Mouse (Mus musculus) kidney, postnatal 0 days (tissue): ENCODE measurements around the gene Zfp820. TPM values are rescaled to one million over a fixed set of nuclear protein-coding genes. Genes with fewer than 3 reads are reported as not detected.
A peak's percentile ranks its signal among the peaks of the same experiment; 100 is the strongest.
"Not testable (repeated sequence)": the region's sequence is repeated elsewhere in the genome, so short reads cannot be mapped to it uniquely, and the experiment has no call there.

Experiments used
- ATAC-seq: fragments of 200-750 bp; cut with Nextera tagmentation; replicated peaks from 2 replicates; pipeline ENCODE4 v1.8.0; 2017; ENCODE audit warnings: low read depth, moderate number of reproducible peaks, moderate TSS enrichment, moderate library complexity; ENCODE audit not compliant: low FRiP score
- DNase-seq: peaks from one replicate; pipeline ENCODE4 v3.0.0-alpha.2; 2016; ENCODE audit warnings: low spot score
- H3K27ac ChIP-seq: fragments of 300-500 bp; sonication (generic); 2 replicates; pipeline ENCODE4 v1.5.1; 2014; ENCODE audit warnings: mild to moderate bottlenecking
- H3K27me3 ChIP-seq: fragments of 300-500 bp; sonication (generic); 2 replicates; pipeline ENCODE4 v1.6.1; 2014; ENCODE audit warnings: low read length, mixed read lengths; ENCODE audit not compliant: insufficient read depth
- H3K36me3 ChIP-seq: fragments of 300-500 bp; sonication (generic); 2 replicates; pipeline ENCODE4 v1.6.1; 2014; ENCODE audit warnings: low read length, mixed read lengths; ENCODE audit not compliant: insufficient read depth
- H3K4me1 ChIP-seq: fragments of 300-500 bp; sonication (generic); replicated peaks from 2 replicates; pipeline ENCODE4 v1.6.1; 2014; ENCODE audit warnings: antibody characterized with exemption, low read length, mixed read lengths; ENCODE audit not compliant: insufficient read depth
- H3K4me2 ChIP-seq: fragments of 300-500 bp; sonication (generic); 2 replicates; pipeline ENCODE4 v1.6.1; 2014; ENCODE audit warnings: mild to moderate bottlenecking, low read length, moderate library complexity, mixed read lengths
- H3K4me3 ChIP-seq: fragments of 300-500 bp; sonication (generic); replicated peaks from 2 replicates; pipeline ENCODE4 v1.5.1; 2014; ENCODE audit warnings: low read depth, low read length
- H3K9ac ChIP-seq: fragments of 300-500 bp; sonication (generic); 2 replicates; pipeline ENCODE4 v1.6.1; 2014; ENCODE audit warnings: low read depth, low read length
- H3K9me3 ChIP-seq: fragments of 300-500 bp; sonication (generic); replicated peaks from 2 replicates; pipeline ENCODE4 v1.6.1; 2016; ENCODE audit warnings: low read length, inconsistent platforms, mixed read lengths
- CTCF ChIP-seq: IDR thresholded peaks from 2 replicates; pipeline ENCODE4 v1.5.1; 2016; ENCODE audit warnings: antibody characterized with exemption, low read depth, mild to moderate bottlenecking, moderate library complexity
- WGBS: fragments of 180-500 bp; shearing (Covaris S2); extraction: QIAGEN DNeasy Blood & Tissue Kit; methylation state at CpG from one replicate; pipeline ENCODE4 v1.1.7; 2014; 5-methylcytosine and 5-hydroxymethylcytosine counted together
- polyA plus RNA-seq: library from polyadenylated mRNA; unstranded; fragments of >200 nt; fragmentation: Nextera tagmentation; extraction: Ambion mirVana; gene quantifications from 2 replicates; pipeline ENCODE4 v1.2.1, GENCODE M21; 2015

Zfp820 gene
- polyA plus RNA-seq, result 5.3 and 5.8 TPM in 2 replicates

GRCm38 (mm10) chr17:21845545-21846321 lies at the start of gene Zfp820:
Gene Zfp820 (minus strand): TSS chr17:21845772.
- Histone ChIP-seq H3K27me3 (no peaks in the 10 kb centered on the region), H3K4me1 (no peaks in the 10 kb centered on the region; the same call in 1 of the 2 replicates), H3K4me3 (peak within 1 kb of the TSS; percentile 68), H3K9me3 (no peaks in the 10 kb centered on the region), H3K27ac (peak within 1 kb of the TSS; percentile 65), H3K9ac (peak within 1 kb of the TSS; percentile 80), H3K4me2 (peak within 1 kb of the TSS; percentile 68), H3K36me3 (no peaks in the 10 kb centered on the region)
- DNase-seq, result peak; percentile 94
- no peak for TF ChIP-seq CTCF
- peak; percentile 98 for ATAC-seq
- 2% methylated on average over 22 of the region's 22 CpGs for WGBS

GRCm38 (mm10) chr17:21871256-21871655 lies 25.7 kb upstream of the Zfp820 start:
- no peak overlapping the region for H3K9ac ChIP-seq
- DNase-seq, result no peak
- H3K27me3 ChIP-seq, result no peaks in the 10 kb centered on the region
- ATAC-seq, result no peak
- H3K4me3 ChIP-seq, result no peak overlapping the region
- TF ChIP-seq CTCF, result no peak
- no peak overlapping the region for H3K4me2 ChIP-seq
- H3K9me3 ChIP-seq, result no peaks in the 10 kb centered on the region
- H3K4me1 ChIP-seq, result no peaks in the 10 kb centered on the region
- H3K27ac ChIP-seq, result no peak overlapping the region
- no peaks in the 10 kb centered on the region for H3K36me3 ChIP-seq
- WGBS, result 82% methylated on average over 1 of the region's 1 CpGs

DNA sequence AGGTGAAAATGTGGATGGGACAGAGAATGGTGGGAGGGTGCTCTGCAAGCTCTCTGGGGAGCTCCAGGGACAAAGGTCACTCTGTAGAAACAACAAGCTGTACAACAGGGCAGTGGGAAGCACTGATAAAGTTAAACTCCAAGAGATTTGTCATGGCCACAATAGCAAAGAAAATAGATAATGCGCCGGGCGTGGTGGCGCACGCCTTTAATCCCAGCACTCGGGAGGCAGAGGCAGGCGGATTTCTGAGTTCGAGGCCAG lies 680 bp upstream of the Zfp820 start:
- peak; percentile 17 for ATAC-seq
- 92% methylated on average over 8 of the region's 8 CpGs for WGBS
- not testable (repeated sequence) for H3K27ac ChIP-seq, H3K4me2 ChIP-seq, H3K9ac ChIP-seq, H3K9me3 ChIP-seq, H3K4me3 ChIP-seq, DNase-seq, H3K4me1 ChIP-seq, H3K27me3 ChIP-seq, H3K36me3 ChIP-seq

DNA sequence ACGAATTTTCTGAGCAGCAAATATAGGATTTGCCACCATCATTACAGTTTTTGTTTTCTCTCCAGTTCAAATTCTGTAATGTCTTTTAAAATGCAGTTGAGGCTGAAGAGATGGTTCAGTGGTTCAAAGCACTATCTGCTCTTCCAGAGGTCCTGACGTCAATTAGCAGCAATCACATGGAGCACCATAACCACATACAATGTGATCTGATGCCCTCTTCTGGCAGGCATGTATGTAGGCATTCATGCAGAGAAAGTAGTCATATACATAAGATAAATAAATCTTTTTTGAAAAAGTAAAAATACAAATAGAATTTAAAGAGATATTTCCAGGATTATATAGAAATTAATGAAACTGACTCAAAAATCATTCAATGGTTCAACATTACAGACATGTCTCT lies 7.1 kb downstream of the Zfp820 start:
- Histone ChIP-seq H3K4me2 (no peak overlapping the region), H3K27ac (no peak overlapping the region), H3K9me3 (no peaks in the 10 kb centered on the region), H3K9ac (no peak overlapping the region), H3K4me3 (no peak overlapping the region), H3K36me3 (no peaks in the 10 kb centered on the region), H3K27me3 (no peaks in the 10 kb centered on the region), H3K4me1 (no peaks in the 10 kb centered on the region)
- ATAC-seq, result no peak
- peak; percentile 35; the same call in 1 of the 2 replicates for TF ChIP-seq CTCF
- no peak for DNase-seq
- WGBS, result 54% methylated on average over 2 of the region's 2 CpGs

- peak; percentile 15 for DNase-seq
- H3K4me1 ChIP-seq, H3K27ac ChIP-seq, ATAC-seq, H3K27me3 ChIP-seq, H3K9me3 ChIP-seq, H3K9ac ChIP-seq, H3K4me3 ChIP-seq, H3K4me2 ChIP-seq, H3K36me3 ChIP-seq: not testable (repeated sequence)
- 42% methylated on average over 18 of the region's 19 CpGs for WGBS
Measured at GRCm38 (mm10) chr17:21801373-21801772, 44.2 kb downstream of the Zfp820 start.

GRCm38 (mm10) chr17:21792256-21792655 lies 53.3 kb downstream of the Zfp820 start:
- Histone ChIP-seq H3K4me1 (no peaks in the 10 kb centered on the region), H3K9ac (no peak overlapping the region), H3K9me3 (no peaks in the 10 kb centered on the region), H3K27me3 (no peaks in the 10 kb centered on the region), H3K27ac (no peak overlapping the region), H3K4me2 (no peak overlapping the region), H3K4me3 (no peak overlapping the region), H3K36me3 (no peaks in the 10 kb centered on the region)
- no peak for ATAC-seq
- TF ChIP-seq CTCF, result no peak
- no peak for DNase-seq
- 80% methylated on average over 4 of the region's 4 CpGs for WGBS

- Histone ChIP-seq H3K4me2 (no peak overlapping the region), H3K27me3 (no peaks in the 10 kb centered on the region), H3K36me3 (no peaks in the 10 kb centered on the region), H3K4me1 (no peaks in the 10 kb centered on the region), H3K9ac (no peak overlapping the region), H3K9me3 (no peaks in the 10 kb centered on the region), H3K27ac (no peak overlapping the region), H3K4me3 (no peak overlapping the region)
- 90% methylated on average over 2 of the region's 2 CpGs for WGBS
- TF ChIP-seq CTCF, result no peak
- DNase-seq (no peak), ATAC-seq (no peak)
Measured at GRCm38 (mm10) chr17:21770336-21770735, 75.2 kb downstream of the Zfp820 start.

Other genes with a start within 250 kb of the Zfp820 start
- 2.7 and 3.4 TPM in 2 replicates for gene Zfp983, start 195.1 kb downstream of the Zfp820 start, polyA plus RNA-seq
- 4.6 and 7.9 TPM in 2 replicates for gene Gm10226, start 153.9 kb downstream of the Zfp820 start, polyA plus RNA-seq
- gene Zfp760, start 138.0 kb downstream of the Zfp820 start, polyA plus RNA-seq, result 10.3 and 11.0 TPM in 2 replicates
- 5.5 and 5.7 TPM in 2 replicates for gene Zfp229, start 115.0 kb downstream of the Zfp820 start, polyA plus RNA-seq
- gene Zfp995, start 64.2 kb upstream of the Zfp820 start, polyA plus RNA-seq, result 8.0 and 9.6 TPM in 2 replicates
- 16.7 and 17.4 TPM in 2 replicates for gene Zfp942, start 116.7 kb upstream of the Zfp820 start, polyA plus RNA-seq
- 16.1 and 16.4 TPM in 2 replicates for gene Zfp943, start 116.8 kb upstream of the Zfp820 start, polyA plus RNA-seq